Mouse (Mus musculus) gastrocnemius, postnatal 25 days (tissue): ENCODE measurements around the gene Mill1. TPM values are rescaled to one million over a fixed set of nuclear protein-coding genes. Genes with fewer than 3 reads are reported as not detected.
"Not testable (repeated sequence)": the region's sequence is repeated elsewhere in the genome, so short reads cannot be mapped to it uniquely, and the experiment has no call there.

Source experiments
- DNase-seq: peaks from one replicate; pipeline ENCODE4 v3.0.0; 2022
- long read RNA-seq, 2 experiments: library from polyadenylated mRNA; stranded (forward); transcript quantifications; one replicate each; pipeline ENCODE4 v2.0.0; 2021
- total RNA-seq, 2 experiments: library from RNA; stranded (reverse); gene quantifications; 1 replicate in 1 of 2; 2 replicates in 1 of 2; pipeline ENCODE4 v1.2.3; 2021

Gene Mill1
- total RNA-seq: not detected
- long read RNA-seq, experiment 1: 0 reads
- long read RNA-seq, experiment 2: 0 reads

DNA sequence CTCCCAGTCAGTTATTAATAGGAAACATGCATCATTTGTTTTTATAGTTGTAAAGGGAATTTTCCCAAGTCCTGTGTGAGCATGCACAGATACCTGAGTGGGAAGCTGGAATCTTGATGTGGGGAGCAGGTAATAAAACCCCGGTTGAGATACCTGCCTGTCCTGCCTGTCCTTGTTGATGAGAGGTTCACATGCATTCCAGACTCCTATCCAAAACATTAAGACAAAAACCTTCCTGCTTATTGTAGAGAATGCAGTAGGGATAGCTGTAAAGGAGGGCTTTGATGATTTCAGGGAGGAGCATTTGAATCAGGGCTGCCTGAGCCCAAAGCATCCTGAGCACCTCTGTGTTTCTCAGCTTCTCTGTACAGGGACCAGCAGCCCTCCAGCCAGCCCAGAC lies at the start of gene Mill1:
Gene Mill1, plus strand, starts transcription at position 301 of the 400 bp plus-strand sequence.
- DNase-seq: no peak

DNA sequence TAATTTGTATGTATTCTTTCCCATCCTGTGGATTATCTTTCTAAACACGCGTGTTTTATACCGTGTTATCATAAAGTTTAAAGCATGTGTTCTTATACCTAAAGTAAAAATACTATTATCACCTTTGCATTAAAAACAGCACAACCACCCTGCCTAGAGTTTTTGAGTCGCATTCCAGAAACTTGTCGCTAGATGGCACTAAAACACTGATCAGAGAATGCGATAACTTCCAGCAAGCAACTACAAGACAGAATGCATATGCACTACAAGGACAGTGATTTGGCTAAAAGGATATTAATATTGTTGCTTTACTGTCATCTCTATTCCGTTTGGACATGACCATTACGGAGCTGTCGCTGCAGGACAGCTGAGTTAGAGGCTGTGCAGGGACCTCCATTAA lies 34.2 kb upstream of the Mill1 start:
- no peak for DNase-seq

GRCm38 (mm10) chr7:18214699-18215098 lies 30.4 kb upstream of the Mill1 start:
- no peak for DNase-seq

GRCm38 (mm10) chr7:18238561-18238960 lies 6.6 kb upstream of the Mill1 start:
- DNase-seq: no peak

DNA sequence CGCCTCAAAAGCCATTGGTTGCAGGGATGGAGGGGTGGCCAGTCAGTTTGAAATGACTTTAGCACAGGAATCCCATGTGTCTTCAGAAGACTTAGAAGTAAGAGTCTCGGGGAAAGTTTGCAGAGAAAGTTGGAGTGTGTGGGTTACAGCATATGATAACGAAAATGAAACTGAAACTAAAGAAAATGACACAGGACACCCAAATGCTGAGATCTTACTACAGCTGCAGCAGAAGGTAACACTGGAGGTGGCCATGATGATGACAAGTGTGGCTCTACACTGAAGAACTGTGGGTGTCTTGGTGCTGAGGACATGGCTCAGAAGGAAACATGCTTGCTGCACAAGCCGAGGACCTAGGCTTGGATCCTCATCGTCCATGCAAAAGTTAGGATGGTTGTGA lies 3.9 kb upstream of the Mill1 start:
- DNase-seq: no peak

GRCm38 (mm10) chr7:18243959-18244573 lies 1.1 kb upstream of the Mill1 start:
- DNase-seq: not testable (repeated sequence)

DNA sequence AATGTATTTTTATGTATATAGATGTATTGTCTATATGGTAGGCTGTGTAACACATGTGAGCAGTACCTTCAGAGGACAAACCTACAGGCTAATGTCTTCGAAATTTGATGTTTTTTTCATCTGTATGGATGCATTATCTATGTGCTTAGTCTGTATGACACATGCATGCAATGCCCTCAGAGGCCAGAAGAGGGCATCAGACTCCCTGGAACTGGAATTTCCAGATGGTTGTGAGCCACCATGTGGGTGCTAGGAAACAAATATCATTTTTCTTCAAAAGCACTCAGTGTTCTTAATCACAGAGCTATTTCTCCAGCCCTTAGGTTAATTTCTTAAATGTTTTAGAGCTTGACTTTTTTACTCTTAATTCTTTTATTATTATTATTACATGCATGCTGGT lies 15.1 kb downstream of the Mill1 start:
- DNase-seq: no peak

DNA sequence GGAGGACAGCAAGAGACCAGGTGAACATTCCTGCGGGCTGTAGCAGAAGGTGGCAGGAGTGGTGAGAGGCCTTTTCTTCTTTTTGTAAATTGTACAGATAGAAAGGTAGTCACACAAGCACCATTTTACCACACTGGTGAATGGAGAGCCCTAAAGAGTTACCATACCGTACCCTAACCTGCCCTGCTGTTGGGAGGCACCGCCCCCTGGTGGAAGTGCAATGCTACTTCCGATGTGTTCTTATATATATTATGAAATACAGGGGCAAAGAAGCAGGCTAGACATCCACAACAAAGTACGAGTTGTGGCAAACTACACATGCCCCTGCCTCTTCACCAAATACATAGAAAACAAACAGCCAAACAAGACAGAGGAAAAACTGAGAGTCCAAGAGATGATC lies 19.9 kb downstream of the Mill1 start:
- DNase-seq: no peak

Other genes with a start within 250 kb of the Mill1 start
- gene Ceacam13, start 235.5 kb upstream of the Mill1 start, total RNA-seq: not detected
- gene Ceacam12, start 179.4 kb upstream of the Mill1 start, total RNA-seq: not detected
- gene Igfl3, start 68.9 kb upstream of the Mill1 start, total RNA-seq: not detected
- not detected for gene Psg18, start 109.7 kb downstream of the Mill1 start, total RNA-seq
- not detected for gene Psg28, start 186.7 kb downstream of the Mill1 start, total RNA-seq
- not detected for gene Psg26, start 238.8 kb downstream of the Mill1 start, total RNA-seq